Mouse (Mus musculus) CH12.LX (cell line): ENCODE data around the gene Plekhm3. TPM values are rescaled to one million over a fixed set of nuclear protein-coding genes. Genes with fewer than 3 reads are reported as not detected.

Experiments used
- DNase-seq: peaks from one replicate; pipeline ENCODE4 v3.0.0-alpha.2; 2013; ENCODE audit errors: extremely low read depth
- H3K27ac ChIP-seq: 2 replicates; pipeline ENCODE4 v1.5.1; 2012; ENCODE audit warnings: low read depth, mild to moderate bottlenecking, control low read depth, moderate library complexity; ENCODE audit not compliant: insufficient read depth
- H3K27me3 ChIP-seq: replicated peaks from 2 replicates; pipeline ENCODE3; 2012; ENCODE audit warnings: inconsistent platforms
- H3K36me3 ChIP-seq, 2 experiments: replicated peaks in 1 of 2; 2 replicates each; pipeline versions ENCODE3 to v1.6.1; 2012; ENCODE audit warnings: inconsistent platforms in 1 of 2, low read length in 1 of 2, mild to moderate bottlenecking in 1 of 2, mixed read lengths in 1 of 2, moderate library complexity in 1 of 2; ENCODE audit not compliant: control insufficient read depth in 1 of 2, insufficient read depth in 1 of 2
- H3K4me1 ChIP-seq, 2 experiments: 2 replicates each; pipeline ENCODE4 v1.6.1; 2012; ENCODE audit warnings: inconsistent platforms in 1 of 2, moderate library complexity in 1 of 2; ENCODE audit not compliant: insufficient read depth in 2 of 2, control insufficient read depth in 1 of 2
- H3K4me2 ChIP-seq: 2 replicates; pipeline ENCODE4 v1.6.1; 2012; ENCODE audit warnings: low read depth, mild to moderate bottlenecking, control low read depth; ENCODE audit not compliant: poor library complexity, insufficient read depth, severe bottlenecking
- H3K4me3 ChIP-seq, 3 experiments: fragments of 150-350 bp in 1 of 3; sonication (generic) in 1 of 3; replicated peaks in 1 of 3; 2 replicates each; pipeline versions ENCODE3 to v1.5.1; 2011 to 2012; ENCODE audit warnings: low read depth in 2 of 3, low read length in 2 of 3, mild to moderate bottlenecking in 2 of 3, moderate library complexity in 2 of 3, control low read depth in 1 of 3, improper control_type of control experiment in 1 of 3, inconsistent platforms in 1 of 3, mixed read lengths in 1 of 3; ENCODE audit not compliant: poor library complexity in 1 of 3
- H3K79me2 ChIP-seq: replicated peaks from 2 replicates; pipeline ENCODE4 v1.6.1; 2012; ENCODE audit warnings: mild to moderate bottlenecking, moderate library complexity; ENCODE audit not compliant: control insufficient read depth, poor library complexity, insufficient read depth, severe bottlenecking; ENCODE audit errors: extremely low read depth
- H3K9ac ChIP-seq: 2 replicates; pipeline ENCODE4 v1.6.1; 2012; ENCODE audit warnings: low read depth, mild to moderate bottlenecking, control low read depth, moderate library complexity; ENCODE audit not compliant: insufficient read depth
- H3K9me3 ChIP-seq: replicated peaks from 2 replicates; pipeline ENCODE3; 2012; ENCODE audit warnings: low read length, inconsistent platforms, mixed read lengths
- CHD2 ChIP-seq: IDR thresholded peaks from 2 replicates; pipeline ENCODE4 v1.6.1; 2011; ENCODE audit warnings: low read length, improper control_type of control experiment
- E2F4 ChIP-seq: IDR thresholded peaks from 2 replicates; pipeline ENCODE4 v1.6.1; 2011; ENCODE audit warnings: low read depth, low read length, improper control_type of control experiment; ENCODE audit not compliant: insufficient replicate concordance
- EP300 ChIP-seq: IDR thresholded peaks from 2 replicates; pipeline ENCODE4 v1.6.1; 2011; ENCODE audit warnings: low read length, improper control_type of control experiment
- ETS1 ChIP-seq: conservative IDR thresholded peaks from 2 replicates; pipeline ENCODE4 v1.6.1; 2012; ENCODE audit warnings: low read depth, mild to moderate bottlenecking, inconsistent platforms, low read length, improper control_type of control experiment, moderate library complexity
- GABPA ChIP-seq: IDR thresholded peaks from 2 replicates; pipeline ENCODE4 v1.6.1; 2012; ENCODE audit warnings: low read depth, low read length, improper control_type of control experiment, inconsistent platforms; ENCODE audit not compliant: insufficient replicate concordance
- MAX ChIP-seq: IDR thresholded peaks from 2 replicates; pipeline ENCODE4 v1.6.1; 2011; ENCODE audit warnings: low read length, improper control_type of control experiment
- MEF2A ChIP-seq: IDR thresholded peaks from 2 replicates; pipeline ENCODE4 v1.6.1; 2014; ENCODE audit warnings: low read depth, mild to moderate bottlenecking, inconsistent platforms, low read length, improper control_type of control experiment, borderline replicate concordance
- NRF1 ChIP-seq: IDR thresholded peaks from 2 replicates; pipeline ENCODE4 v1.6.1; 2014; ENCODE audit warnings: low read depth, mild to moderate bottlenecking, inconsistent platforms, low read length, improper control_type of control experiment, moderate library complexity
- RAD21 ChIP-seq: IDR thresholded peaks from 2 replicates; pipeline ENCODE4 v1.6.1; 2011; ENCODE audit warnings: low read depth, mild to moderate bottlenecking, low read length, improper control_type of control experiment, moderate library complexity
- RCOR1 ChIP-seq: conservative IDR thresholded peaks from 2 replicates; pipeline ENCODE4 v1.6.1; 2012; ENCODE audit warnings: low read depth, mild to moderate bottlenecking, inconsistent platforms, low read length, improper control_type of control experiment
- TBP ChIP-seq: conservative IDR thresholded peaks from 2 replicates; pipeline ENCODE4 v1.6.1; 2011; ENCODE audit warnings: low read depth, low read length, improper control_type of control experiment
- TCF12 ChIP-seq: IDR thresholded peaks from 2 replicates; pipeline ENCODE4 v1.6.1; 2014; ENCODE audit warnings: low read depth, mild to moderate bottlenecking, inconsistent platforms, low read length, improper control_type of control experiment
- USF1 ChIP-seq: IDR thresholded peaks from 2 replicates; pipeline ENCODE4 v1.6.1; 2014; ENCODE audit warnings: low read depth, mild to moderate bottlenecking, inconsistent platforms, low read length, improper control_type of control experiment
- USF2 ChIP-seq: conservative IDR thresholded peaks from 2 replicates; pipeline ENCODE4 v1.6.1; 2011; ENCODE audit warnings: low read depth, low read length, improper control_type of control experiment
- ZKSCAN1 ChIP-seq: IDR thresholded peaks from 2 replicates; pipeline ENCODE4 v1.6.1; 2012; ENCODE audit warnings: low read depth, inconsistent platforms, low read length, improper control_type of control experiment, borderline replicate concordance
- dilution Hi-C: fragments of 300-500 bp; cut with MboI; formaldehyde crosslinking; loops from 2 replicates; pipeline ENCODE4 v1.14.3; 2020; ENCODE audit warnings: low sequenced_read_pairs; ENCODE audit not compliant: extremely low pct_unique_long_range_greater_than_20kb, extremely low pct_ligation_motif_present
- in situ Hi-C: fragments of 300-500 bp; cut with MboI; formaldehyde crosslinking; loops from 3 replicates; pipeline ENCODE4 v1.14.3; 2019; ENCODE audit warnings: low sequenced_read_pairs, low pct_ligation_motif_present, low pct_unique_long_range_greater_than_20kb, mixed read lengths
- polyA plus RNA-seq: library from polyadenylated mRNA; unstranded; fragments of >175 nt; gene quantifications from 2 replicates; pipeline ENCODE4 v1.2.1, GENCODE M21; 2012; ENCODE audit warnings: low read depth; ENCODE audit not compliant: insufficient read length
- total RNA-seq, 2 experiments: library from RNA; depleted of rRNA; stranded (reverse); fragments of 300-350 nt in 1 of 2; fragments of >200 nt in 1 of 2; gene quantifications; 2 replicates each; pipeline ENCODE4 v1.2.3; 2012 to 2014

Plekhm3 gene
- total and polyA plus RNA-seq, 3 experiments: 9.9 to 14.1 (median 13.0) TPM

DNA sequence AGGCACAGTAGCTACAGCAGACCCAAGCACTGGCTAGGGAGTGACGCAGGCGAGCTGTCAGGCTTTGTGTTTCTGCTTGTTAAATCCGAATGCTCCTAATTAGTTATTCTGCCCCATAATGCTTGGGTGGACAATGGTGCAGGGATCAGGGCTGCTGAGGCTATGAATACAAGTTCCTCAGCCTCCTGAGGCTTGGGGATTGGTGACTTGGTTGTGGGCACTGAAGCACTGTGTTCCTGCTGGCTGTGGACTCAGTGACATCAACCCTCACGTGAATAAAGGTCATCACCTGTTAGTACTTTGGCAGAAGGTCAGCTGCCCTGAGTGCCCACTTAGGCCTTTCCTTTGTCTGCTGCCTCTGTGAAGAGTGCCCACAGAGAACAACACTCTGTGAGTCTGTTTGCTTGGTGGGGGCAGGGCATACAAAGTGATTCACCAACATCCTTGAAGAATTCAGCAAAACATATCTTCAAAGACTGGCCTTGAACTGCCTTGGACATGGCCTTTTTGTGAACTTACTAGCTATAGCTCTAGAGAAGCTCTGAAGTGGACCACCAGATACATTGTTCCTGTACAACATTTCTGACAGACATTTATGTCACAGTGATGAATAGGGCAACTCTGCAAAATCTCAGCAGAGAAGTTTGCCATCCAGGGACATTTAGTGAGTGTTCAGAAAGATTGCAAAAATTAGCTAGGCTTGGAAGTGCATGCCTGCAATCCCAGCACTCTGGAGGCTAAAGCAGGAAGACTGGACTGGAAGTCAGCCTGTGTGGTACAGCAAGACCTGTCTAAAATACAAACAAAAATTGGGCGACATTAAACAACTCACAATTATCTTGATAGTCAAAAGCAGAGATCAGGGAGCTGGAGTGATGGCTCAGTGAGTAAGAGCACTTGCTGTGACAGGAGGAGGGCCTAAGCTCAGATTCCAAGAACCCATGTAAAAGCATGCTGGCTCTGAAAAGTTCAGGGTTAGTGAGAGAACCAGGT, 102.6 kb downstream of the Plekhm3 start:
- H3K27me3 ChIP-seq: no peaks in the 10 kb centered on the region
- dilution Hi-C loops: no loop called here
- H3K4me1 ChIP-seq: no peaks in the 10 kb centered on the region
- no peaks in the 10 kb centered on the region for H3K9me3 ChIP-seq
- H3K79me2 ChIP-seq: no peaks in the 10 kb centered on the region
- no peak overlapping the region for H3K27ac ChIP-seq
- no peak overlapping the region for H3K9ac ChIP-seq
- DNase-seq: no peak
- no peak overlapping the region for H3K4me2 ChIP-seq
- H3K4me3 ChIP-seq: no peak overlapping the region
- in situ Hi-C loops: no loop called here
- TF ChIP-seq MEF2A (no peak), USF2 (no peak), ETS1 (no peak), TBP (no peak), GABPA (no peak), NRF1 (no peak), MAX (no peak), E2F4 (no peak), TCF12 (no peak), USF1 (no peak), RCOR1 (no peak), ZKSCAN1 (no peak), CHD2 (no peak), EP300 (no peak)
- peaks cover 13 to 89% of the 10 kb centered on the region in 2 experiments for H3K36me3 ChIP-seq

DNA sequence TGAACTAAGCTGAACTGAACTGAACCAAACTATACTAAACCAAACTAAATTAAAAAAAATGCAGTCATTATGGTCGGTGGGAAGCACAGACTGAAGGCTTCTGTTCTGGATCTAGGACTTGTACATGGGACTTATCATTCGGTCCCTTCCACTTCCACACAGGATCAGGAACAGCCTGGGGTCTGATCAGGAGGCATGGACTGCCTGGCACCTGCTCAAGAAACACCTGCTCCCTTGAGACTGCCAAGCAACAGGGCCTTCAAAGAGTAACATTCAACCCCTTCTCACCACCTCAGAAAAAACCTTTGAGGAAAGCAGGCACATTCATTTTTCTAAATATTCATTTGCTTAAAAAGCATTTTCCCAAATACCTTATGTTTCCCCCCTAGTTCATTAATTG, 103.4 kb downstream of the Plekhm3 start:
- H3K36me3 ChIP-seq: peaks cover 17 to 90% of the 10 kb centered on the region in 2 experiments
- dilution Hi-C loops (no loop called here), in situ Hi-C loops (no loop called here)
- DNase-seq: no peak
- H3K4me3 ChIP-seq: no peak overlapping the region
- H3K79me2 ChIP-seq: no peaks in the 10 kb centered on the region
- no peak for TF ChIP-seq RAD21
- no peaks in the 10 kb centered on the region for H3K4me1 ChIP-seq
- H3K9ac ChIP-seq: no peak overlapping the region
- no peaks in the 10 kb centered on the region for H3K9me3 ChIP-seq
- H3K4me2 ChIP-seq: no peak overlapping the region
- no peaks in the 10 kb centered on the region for H3K27me3 ChIP-seq
- no peak overlapping the region for H3K27ac ChIP-seq
